Mouse (Mus musculus): ENCODE measurements around the gene Arhgap28.

The Arhgap28 gene

GRCm38 (mm10) chr17:68003741-68004560 is at the start of gene Arhgap28:
Arhgap28 (minus strand) TSS chr17:68004120.
- DNase-seq = peak; percentile 94

- DNase-seq = no peak
Observed at GRCm38 (mm10) chr17:68046341-68046675, 42.4 kb upstream of the Arhgap28 start.

- DNase-seq = no peak
Observed at GRCm38 (mm10) chr17:68045655-68046340, 41.9 kb upstream of the Arhgap28 start.

GRCm38 (mm10) chr17:68042377-68042776 is 38.5 kb upstream of the Arhgap28 start:
- DNase-seq = no peak

- no peak for DNase-seq
Observed at GRCm38 (mm10) chr17:68037011-68037410, 33.1 kb upstream of the Arhgap28 start.

- DNase-seq = no peak
Observed at GRCm38 (mm10) chr17:68029495-68029894, 25.6 kb upstream of the Arhgap28 start.

GRCm38 (mm10) chr17:68028519-68028918 is 24.6 kb upstream of the Arhgap28 start:
- DNase-seq = no peak

GRCm38 (mm10) chr17:68024327-68024726 is 20.4 kb upstream of the Arhgap28 start:
- DNase-seq = no peak

GRCm38 (mm10) chr17:68019466-68020065 is 15.6 kb upstream of the Arhgap28 start:
- DNase-seq = no peak

- DNase-seq = no peak
Observed at GRCm38 (mm10) chr17:68017095-68017494, 13.2 kb upstream of the Arhgap28 start.

GRCm38 (mm10) chr17:68011606-68012005 is 7.7 kb upstream of the Arhgap28 start:
- DNase-seq = no peak

GRCm38 (mm10) chr17:68010041-68010440 is 6.1 kb upstream of the Arhgap28 start:
- no peak for DNase-seq

GRCm38 (mm10) chr17:68004581-68005330 is 836 bp upstream of the Arhgap28 start:
- DNase-seq = no peak

GRCm38 (mm10) chr17:68002608-68003595 is 1.0 kb downstream of the Arhgap28 start:
- DNase-seq = no peak

- DNase-seq = no peak
Observed at GRCm38 (mm10) chr17:67999801-68000200, 4.1 kb downstream of the Arhgap28 start.

GRCm38 (mm10) chr17:67996769-67997155 is 7.2 kb downstream of the Arhgap28 start:
- no peak for DNase-seq

GRCm38 (mm10) chr17:67996097-67996768 is 7.7 kb downstream of the Arhgap28 start:
- no peak for DNase-seq

GRCm38 (mm10) chr17:67995277-67995819 is 8.6 kb downstream of the Arhgap28 start:
- no peak for DNase-seq

GRCm38 (mm10) chr17:67994861-67995260 is 9.1 kb downstream of the Arhgap28 start:
- DNase-seq = no peak

- DNase-seq = no peak
Observed at GRCm38 (mm10) chr17:67993371-67994045, 10.4 kb downstream of the Arhgap28 start.

Measured in kidney, adult 18-20 months (tissue).